Mouse (Mus musculus): ENCODE measurements around the gene Spink4.

Gene Spink4

DNA sequence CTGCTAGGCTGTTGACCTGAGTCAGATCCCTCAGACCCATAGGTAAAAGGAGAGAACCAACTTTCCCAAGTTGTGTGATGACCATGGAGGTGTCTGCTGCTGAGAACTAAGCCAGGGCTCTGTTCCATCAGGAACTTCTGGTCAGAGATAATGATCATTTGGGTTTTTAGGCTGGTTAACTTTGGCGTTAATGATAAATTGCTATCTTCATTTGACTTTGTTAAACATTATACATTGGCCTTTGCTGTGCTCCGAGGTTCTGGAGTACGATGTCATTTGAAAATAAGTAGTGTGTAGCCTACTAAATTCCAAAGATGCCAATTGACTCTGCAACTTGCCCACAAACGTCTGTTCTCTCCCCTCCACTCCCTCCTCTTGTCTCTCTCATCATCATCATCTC is 49.3 kb downstream of the Spink4 start:
- DNase-seq (ENCODE audit: low spot score) = no peak

DNA sequence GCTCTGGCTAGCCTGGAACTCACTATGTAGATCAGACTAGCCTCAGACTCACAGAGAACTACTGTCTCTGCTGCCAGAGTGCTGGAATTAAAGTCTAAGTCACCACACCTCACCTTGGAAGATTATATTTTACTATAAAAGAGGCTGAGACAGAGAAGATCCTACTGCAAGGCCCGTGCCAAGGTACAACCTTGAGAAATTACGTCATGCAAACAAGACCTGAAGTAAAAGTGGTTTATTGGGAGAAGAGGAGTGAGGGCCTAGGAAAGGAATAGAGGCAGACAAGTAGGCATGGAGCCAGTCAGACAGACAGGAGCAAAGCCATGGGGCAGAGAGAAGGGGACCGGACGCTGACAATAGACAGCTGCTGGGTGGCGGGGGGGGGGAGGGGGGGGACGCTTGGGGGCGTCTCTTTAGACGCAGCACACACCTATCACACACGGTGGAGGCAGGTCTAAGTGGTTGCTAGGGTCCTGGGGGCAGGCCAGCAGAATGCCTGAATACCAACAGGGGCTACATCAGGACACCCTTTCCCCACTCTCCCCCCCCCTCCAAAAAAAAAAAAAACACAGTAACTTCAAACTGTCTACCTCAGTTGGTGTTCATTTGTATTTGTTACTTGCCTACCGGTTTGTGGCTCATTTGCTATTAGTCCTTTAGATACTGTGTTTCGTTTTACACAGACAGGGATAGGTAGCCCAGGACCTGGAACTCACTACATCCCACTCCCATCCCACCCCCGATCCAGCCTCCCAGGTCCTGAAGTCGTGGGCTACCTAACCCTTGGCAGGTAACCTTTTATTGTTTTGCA is 50.1 kb downstream of the Spink4 start:
- no peak for DNase-seq (ENCODE audit: low spot score)

- DNase-seq (ENCODE audit: low spot score) = no peak
Observed at GRCm38 (mm10) chr4:40970592-40970841, 50.7 kb downstream of the Spink4 start.

DNA sequence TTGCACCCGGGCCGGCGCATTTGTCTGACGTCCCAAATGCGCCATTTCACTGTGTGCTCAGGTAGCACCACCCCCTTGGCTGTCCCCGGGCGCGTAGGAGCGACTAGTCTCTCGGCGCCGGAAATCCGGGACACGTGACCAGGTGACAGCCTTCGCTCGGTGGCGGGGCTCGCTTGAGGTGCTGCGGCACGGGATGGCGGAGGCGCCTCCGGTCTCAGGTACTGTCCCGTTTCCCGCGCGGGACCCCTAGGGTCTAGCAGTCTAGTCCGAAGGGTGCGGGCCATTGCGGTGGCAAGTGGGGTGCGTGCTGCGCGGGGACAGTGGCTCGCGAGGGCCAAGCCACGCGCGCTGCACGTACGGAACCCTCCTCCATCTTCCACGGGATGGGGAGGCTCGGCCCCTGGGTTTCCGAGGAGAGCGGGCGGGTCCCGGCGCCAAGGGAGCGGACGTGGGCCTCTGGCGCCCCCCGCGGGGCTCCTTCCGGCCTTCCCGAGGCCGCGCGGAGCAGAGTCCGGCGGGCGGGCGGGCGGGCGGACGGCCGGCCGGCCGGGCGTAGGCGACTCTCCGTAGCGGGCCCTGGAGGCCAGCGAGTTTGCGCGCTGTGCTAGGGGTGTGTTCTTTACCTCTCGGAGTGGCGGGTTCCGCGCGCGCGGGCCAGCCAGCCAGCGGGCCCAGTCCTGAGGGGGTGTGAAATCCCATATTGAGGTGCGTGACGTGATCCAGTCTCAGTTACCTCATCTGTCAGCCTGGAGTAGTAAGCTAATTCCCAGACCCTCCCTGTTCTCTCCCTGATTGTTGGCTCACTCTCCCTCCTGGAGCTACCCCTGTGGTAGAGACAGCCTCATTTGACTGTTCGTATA is 51.2 kb downstream of the Spink4 start, which contains the start of gene Nfx1:
TSS of gene Nfx1 (plus strand) at position 65 of the 860 bp plus-strand sequence.
- peak; percentile 93 for DNase-seq (ENCODE audit: low spot score)

- DNase-seq (ENCODE audit: low spot score) = peak; percentile 19
Observed at GRCm38 (mm10) chr4:40971744-40972143, 51.9 kb downstream of the Spink4 start.

DNA sequence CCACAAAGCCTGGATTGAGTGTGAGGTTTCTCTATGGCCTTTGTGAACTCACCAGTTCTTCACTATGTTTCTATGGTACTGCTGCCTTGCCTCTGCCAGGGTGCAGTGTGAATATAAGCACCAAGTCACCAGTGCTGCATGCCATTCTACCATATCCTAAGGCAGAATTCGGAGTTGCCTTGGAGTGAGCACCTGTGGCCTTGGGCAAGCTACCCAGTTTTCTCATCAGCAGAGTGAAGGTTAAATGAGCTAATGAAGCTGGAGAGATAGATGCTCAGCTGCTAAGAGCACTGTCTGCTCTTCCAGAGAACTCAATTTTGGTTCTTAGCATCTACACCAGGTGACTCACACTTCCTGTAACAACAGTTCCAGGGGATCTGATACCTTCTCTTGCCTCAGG is 54.2 kb downstream of the Spink4 start:
- no peak for DNase-seq (ENCODE audit: low spot score)

- no peak for DNase-seq (ENCODE audit: low spot score)
Observed at GRCm38 (mm10) chr4:40975678-40976077, 55.8 kb downstream of the Spink4 start.

DNA sequence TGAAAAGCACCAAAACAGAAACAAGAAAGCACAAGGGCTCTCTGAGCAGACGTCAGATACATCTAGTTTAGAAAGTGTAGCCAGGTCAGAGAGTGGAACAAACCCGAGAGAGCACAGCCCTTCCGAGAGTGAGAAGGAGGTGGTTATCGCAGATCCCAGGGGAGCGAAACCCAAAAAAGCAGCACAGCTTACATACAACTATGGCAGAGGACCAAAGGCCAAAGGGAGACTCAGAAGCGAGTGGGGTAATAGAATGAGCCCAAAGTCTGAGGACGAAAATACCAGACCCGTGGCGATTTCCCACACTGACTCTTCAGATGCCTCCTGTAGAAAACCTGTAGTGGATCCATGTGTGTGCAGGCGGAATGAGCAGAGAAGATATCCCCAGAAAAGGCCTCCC is 56.8 kb downstream of the Spink4 start:
- DNase-seq (ENCODE audit: low spot score) = no peak

GRCm38 (mm10) chr4:40979430-40979829 is 59.6 kb downstream of the Spink4 start:
- DNase-seq (ENCODE audit: low spot score) = no peak
